Mouse (Mus musculus) thymus, adult 2 months (tissue): ENCODE measurements around the gene Vps53.

Source experiments
- CTCF ChIP-seq: fragments of 200-500 bp; IDR thresholded peaks from 2 replicates; pipeline ENCODE4 v1.5.1; 2012; ENCODE audit warnings: mild to moderate bottlenecking, control low read depth, low read length, moderate library complexity, borderline replicate concordance; ENCODE audit not compliant: control insufficient read depth, poor library complexity, insufficient read depth; ENCODE audit errors: extremely low read depth
- POLR2A ChIP-seq: fragments of 200-500 bp; IDR thresholded peaks from 2 replicates; pipeline ENCODE4 v1.6.1; 2012; ENCODE audit warnings: mild to moderate bottlenecking, low read length, control low read depth, moderate library complexity; ENCODE audit not compliant: control insufficient read depth, poor library complexity, insufficient read depth; ENCODE audit errors: extremely low read depth

DNA sequence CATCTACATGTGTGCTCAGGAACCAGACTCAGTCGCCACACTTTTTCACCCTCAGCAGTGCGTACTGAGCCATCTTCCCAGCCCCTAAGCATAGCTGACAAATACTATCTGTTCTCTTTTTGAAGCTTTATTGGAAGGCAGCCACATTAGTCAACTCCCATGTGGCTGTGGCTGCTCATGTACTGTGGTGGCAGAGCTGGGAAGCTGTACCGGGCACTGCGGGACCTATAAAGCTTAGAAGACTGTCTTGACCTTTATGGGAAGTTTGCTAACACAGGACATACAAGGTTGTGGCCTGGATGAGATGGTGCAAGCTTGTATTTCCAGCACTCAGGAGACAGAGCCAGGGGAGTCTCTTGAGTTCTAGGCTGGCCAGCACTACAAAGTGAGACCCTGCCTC is 12.8 kb downstream of the Vps53 start:
- TF ChIP-seq POLR2A = no peak
- no peak for TF ChIP-seq CTCF
